In genomic region chrX:104179257-104179656, GRCm38 (mm10) we compare ENCODE assay signal across 8 mouse cellular contexts. TPM values are rescaled to one million over a fixed set of nuclear protein-coding genes. Genes with fewer than 3 reads are reported as not detected.
DNase-seq lines count a peak whose midpoint lies in the region; TF ChIP-seq lines count a peak whose summit lies in the region.
"Had no signal": no experiment of that assay in that cellular context is flagged by ENCODE, and none has a peak within 500 bp of the region (broad histone marks: within the 10 kb centered on the region; RNA-seq: fewer than 3 reads in every experiment).

No protein-coding gene starts in this region.

- no peaks in the 10 kb centered on the region for H3K27me3 ChIP-seq in E14TG2a.4 (ENCODE audit: insufficient read depth, low read length)
- H3K27me3 ChIP-seq: limb, embryonic 15.5 days had no signal

- no peak overlapping the region for H3K4me3 ChIP-seq in E14TG2a.4 (replicated peaks; ENCODE audit: low read length)
- H3K4me3 ChIP-seq: limb, embryonic 15.5 days had no signal

- peak; percentile 37 to 50 for DNase-seq in left cerebral cortex, adult 18-20 months (ENCODE audit: low spot score in 2 of 2)
- no peak for DNase-seq in left cerebral cortex, adult 11 months (ENCODE audit: low spot score)
- peak; percentile 67 for DNase-seq in adipocyte (ENCODE audit: low spot score)
- DNase-seq in embryo, embryonic 9.5 days (ENCODE audit: extremely low spot score): peak; percentile 17
- DNase-seq in large intestine, adult 2 months (ENCODE audit: low read depth, low spot score): peak; percentile 14
- peak; percentile 66 for DNase-seq in retina, postnatal 1 day

- WGBS in large intestine, adult 2 months: 17% methylated on average over 2 of the region's 2 CpGs

- H3K9me3 ChIP-seq in E14TG2a.4 (ENCODE audit: low read length): no peaks in the 10 kb centered on the region
- H3K9me3 ChIP-seq: limb, embryonic 15.5 days had no signal

- TF ChIP-seq CTCF in E14TG2a.4 (conservative IDR thresholded peaks at IDR 0.05; ENCODE audit: low read length): peak; percentile 63

- H3K4me1 ChIP-seq in E14TG2a.4 (replicated peaks; ENCODE audit: low read depth, low read length): 0 out of 2 replicates have a peak, but pooled peaks cover 3% of the 10 kb centered on the region
- H3K4me1 ChIP-seq: limb, embryonic 15.5 days had no signal

- no peaks in the 10 kb centered on the region for H3K36me3 ChIP-seq in E14TG2a.4 (ENCODE audit: insufficient read depth, low read length)
- H3K36me3 ChIP-seq: limb, embryonic 15.5 days had no signal

RNA-seq across cellular contexts. Expression of gene Nexmif, which starts 21.7 kb away (rescaled TPM):
- 10 to 100 TPM; 23.8 to 25.4 TPM for total RNA-seq in left cerebral cortex, adult 18-20 months (2021)
- polyA plus RNA-seq in large intestine, adult 2 months (2012; rRNA removed): 0.01 TPM in 1 of 2 replicates, not detected in the other
